Mouse (Mus musculus): ENCODE results near the gene Uchl1.

GRCm38 (mm10) chr5:66647504-66647903 lies 28.4 kb upstream of the Uchl1 start:
- TF ChIP-seq CTCF (IDR thresholded peaks at IDR 0.05; ENCODE audit: low read depth) (no peak), EP300 (IDR thresholded peaks at IDR 0.05; ENCODE audit: low read depth) (no peak)
